Mouse (Mus musculus) forebrain, postnatal 0 days (tissue): Measurements from ENCODE around the gene Gusb. TPM values are rescaled to one million over a fixed set of nuclear protein-coding genes. Genes with fewer than 3 reads are reported as not detected.

Source experiments
- ATAC-seq: fragments of 200-750 bp; cut with Nextera tagmentation; 2 replicates; pipeline ENCODE4 v1.8.0; 2017; ENCODE audit warnings: mild to moderate bottlenecking, moderate library complexity
- DNase-seq: peaks from one replicate; pipeline ENCODE4 v3.0.0-alpha.2; 2015
- H3K27ac ChIP-seq: fragments of 300-500 bp; sonication (generic); 2 replicates; pipeline ENCODE4 v1.5.1; 2014; ENCODE audit warnings: low read depth, mild to moderate bottlenecking, antibody characterized with exemption, low read length, moderate library complexity, mixed read lengths
- H3K27me3 ChIP-seq: fragments of 300-500 bp; sonication (generic); 2 replicates; pipeline ENCODE4 v1.6.1; 2014; ENCODE audit warnings: mild to moderate bottlenecking, low read length, mixed read lengths; ENCODE audit not compliant: insufficient read depth
- H3K36me3 ChIP-seq: fragments of 300-500 bp; sonication (generic); 2 replicates; pipeline ENCODE4 v1.6.1; 2014; ENCODE audit warnings: mild to moderate bottlenecking, moderate library complexity; ENCODE audit not compliant: insufficient read depth
- H3K4me1 ChIP-seq: fragments of 300-500 bp; sonication (generic); 2 replicates; pipeline ENCODE4 v1.6.1; 2014; ENCODE audit warnings: antibody characterized with exemption; ENCODE audit not compliant: insufficient read depth
- H3K4me2 ChIP-seq: fragments of 300-500 bp; sonication (generic); 2 replicates; pipeline ENCODE4 v1.6.1; 2014; ENCODE audit warnings: low read depth, mild to moderate bottlenecking, moderate library complexity
- H3K4me3 ChIP-seq: fragments of 300-500 bp; sonication (generic); 2 replicates; pipeline ENCODE4 v1.5.1; 2014; ENCODE audit warnings: low read depth, low read length, mixed read lengths
- H3K9ac ChIP-seq: fragments of 300-500 bp; sonication (generic); 2 replicates; pipeline ENCODE4 v1.6.1; 2014; ENCODE audit warnings: mild to moderate bottlenecking
- H3K9me3 ChIP-seq: fragments of 300-500 bp; sonication (generic); 2 replicates; pipeline ENCODE4 v1.6.1; 2016; ENCODE audit warnings: low read length
- CTCF ChIP-seq: sonication (generic); IDR thresholded peaks from 2 replicates; pipeline ENCODE4 v1.5.1; 2016; ENCODE audit warnings: antibody characterized with exemption, control low read depth, low read depth
- WGBS: fragments of 180-500 bp; shearing (Covaris S2); extraction: QIAGEN DNeasy Blood & Tissue Kit; methylation state at CpG from one replicate; pipeline ENCODE4 v1.1.7; 2014; 5-methylcytosine and 5-hydroxymethylcytosine counted together
- polyA plus RNA-seq: library from polyadenylated mRNA; unstranded; fragments of >200 nt; fragmentation: Nextera tagmentation; extraction: Ambion mirVana; gene quantifications from 2 replicates; pipeline ENCODE4 v1.2.1, GENCODE M21; 2015
- total RNA-seq: library from RNA; depleted of rRNA; stranded (reverse); fragments of >200 nt; gene quantifications from 2 replicates; pipeline ENCODE4 v1.2.3, GENCODE M21; 2014

Gusb gene
- total and polyA plus RNA-seq, 2 experiments from 2014 or later: 19.9 to 29.3 TPM

- WGBS: 91% methylated on average over 5 of the region's 5 CpGs
- H3K27me3 ChIP-seq: no peaks in the 10 kb centered on the region
Measured at GRCm38 (mm10) chr5:129978608-129979007, 24.2 kb downstream of the Gusb start.

GRCm38 (mm10) chr5:129977768-129978167 lies 25.1 kb downstream of the Gusb start:
- Histone ChIP-seq H3K4me1 (no peaks in the 10 kb centered on the region), H3K4me2 (no peak overlapping the region), H3K27ac (no peak overlapping the region), H3K9me3 (no peaks in the 10 kb centered on the region), H3K36me3 (peaks cover under 1% of the 10 kb centered on the region; the same call in 1 of the 2 replicates), H3K4me3 (no peak overlapping the region), H3K9ac (no peak overlapping the region), H3K27me3 (no peaks in the 10 kb centered on the region)
- ATAC-seq (no peak), DNase-seq (no peak)
- 82% methylated on average over 4 of the region's 4 CpGs for WGBS
- no peak for TF ChIP-seq CTCF

More at GRCm38 (mm10) chr5:129978608-129979007, 24.2 kb downstream of the Gusb start:
- Histone ChIP-seq H3K9ac (no peak overlapping the region), H3K36me3 (peaks cover 9% of the 10 kb centered on the region), H3K4me3 (no peak overlapping the region), H3K4me2 (no peak overlapping the region), H3K4me1 (no peaks in the 10 kb centered on the region), H3K27ac (no peak overlapping the region), H3K9me3 (no peaks in the 10 kb centered on the region)
- no peak for ATAC-seq
- DNase-seq: no peak
- no peak for TF ChIP-seq CTCF

GRCm38 (mm10) chr5:129974866-129975311 lies 28.0 kb downstream of the Gusb start:
- Histone ChIP-seq H3K4me1 (no peaks in the 10 kb centered on the region), H3K4me2 (no peak overlapping the region), H3K36me3 (peaks cover 5% of the 10 kb centered on the region; the same call in 1 of the 2 replicates), H3K9ac (no peak overlapping the region), H3K4me3 (no peak overlapping the region), H3K27me3 (no peaks in the 10 kb centered on the region), H3K27ac (no peak overlapping the region), H3K9me3 (no peaks in the 10 kb centered on the region)
- ATAC-seq (no peak), DNase-seq (no peak)
- TF ChIP-seq CTCF: no peak
- 90% methylated on average over 4 of the region's 4 CpGs for WGBS

- H3K27ac ChIP-seq: no peak overlapping the region
- no peaks in the 10 kb centered on the region for H3K27me3 ChIP-seq
- H3K4me2 ChIP-seq: no peak overlapping the region
- H3K36me3 ChIP-seq: peaks cover 5% of the 10 kb centered on the region; the same call in 1 of the 2 replicates
- no peak overlapping the region for H3K4me3 ChIP-seq
- H3K9me3 ChIP-seq: no peaks in the 10 kb centered on the region
- TF ChIP-seq CTCF: no peak
- H3K9ac ChIP-seq: no peak overlapping the region
- ATAC-seq (no peak), DNase-seq (no peak)
- H3K4me1 ChIP-seq: no peaks in the 10 kb centered on the region
- 91% methylated on average over 4 of the region's 4 CpGs for WGBS
Measured at GRCm38 (mm10) chr5:129974354-129974753, 28.5 kb downstream of the Gusb start.

- Histone ChIP-seq H3K4me3 (no peak overlapping the region), H3K4me1 (no peaks in the 10 kb centered on the region), H3K4me2 (no peak overlapping the region), H3K9ac (no peak overlapping the region), H3K27ac (no peak overlapping the region), H3K36me3 (peaks cover 5% of the 10 kb centered on the region; the same call in 1 of the 2 replicates), H3K9me3 (no peaks in the 10 kb centered on the region), H3K27me3 (no peaks in the 10 kb centered on the region)
- DNase-seq (no peak), ATAC-seq (no peak)
- TF ChIP-seq CTCF: no peak
- 92% methylated on average over 4 of the region's 4 CpGs for WGBS
Measured at GRCm38 (mm10) chr5:129971491-129971890, 31.4 kb downstream of the Gusb start.

- Histone ChIP-seq H3K27me3 (no peaks in the 10 kb centered on the region), H3K4me2 (no peak overlapping the region), H3K4me3 (no peak overlapping the region), H3K36me3 (peaks cover 5% of the 10 kb centered on the region; the same call in 1 of the 2 replicates), H3K9ac (no peak overlapping the region), H3K9me3 (no peaks in the 10 kb centered on the region), H3K27ac (no peak overlapping the region), H3K4me1 (no peaks in the 10 kb centered on the region)
- DNase-seq (no peak), ATAC-seq (no peak)
- WGBS: 78% methylated on average over 7 of the region's 7 CpGs
- TF ChIP-seq CTCF: no peak
Measured at GRCm38 (mm10) chr5:129968417-129968816, 34.4 kb downstream of the Gusb start.

GRCm38 (mm10) chr5:129966448-129966847 lies 36.4 kb downstream of the Gusb start:
- no peaks in the 10 kb centered on the region for H3K4me1 ChIP-seq
- no peaks in the 10 kb centered on the region for H3K27me3 ChIP-seq
- H3K4me3 ChIP-seq: no peak overlapping the region
- no peak overlapping the region for H3K4me2 ChIP-seq
- H3K9ac ChIP-seq: no peak overlapping the region
- no peak overlapping the region for H3K27ac ChIP-seq
- 34% methylated on average over 3 of the region's 3 CpGs for WGBS
- H3K36me3 ChIP-seq: peaks cover under 1% of the 10 kb centered on the region; the same call in 1 of the 2 replicates
- no peaks in the 10 kb centered on the region for H3K9me3 ChIP-seq
- DNase-seq (no peak), ATAC-seq (no peak)
- no peak for TF ChIP-seq CTCF

- Histone ChIP-seq H3K36me3 (no peaks in the 10 kb centered on the region), H3K4me1 (no peaks in the 10 kb centered on the region), H3K27ac (no peak overlapping the region), H3K9ac (no peak overlapping the region), H3K4me3 (no peak overlapping the region), H3K4me2 (no peak overlapping the region), H3K9me3 (no peaks in the 10 kb centered on the region), H3K27me3 (no peaks in the 10 kb centered on the region)
- WGBS: 30% methylated on average over 4 of the region's 4 CpGs
- DNase-seq: no peak
- ATAC-seq: no peak
- TF ChIP-seq CTCF: no peak
Measured at GRCm38 (mm10) chr5:129963224-129963623, 39.6 kb downstream of the Gusb start.
